Mouse (Mus musculus) lung, embryonic 14.5 days (tissue): ENCODE measurements at regions not wholly inside any gene's neighbourhood (a gene's known extent, or its start where the extent isn't known, plus 50 kb on each side); places are given as distances from the start of the nearest gene placed in this dataset.
A peak's percentile ranks its signal among the peaks of the same experiment; 100 is the strongest.

Experiments used
- ATAC-seq: fragments of 200-750 bp; cut with Nextera tagmentation; 2 replicates; pipeline ENCODE4 v1.8.0; 2017; ENCODE audit warnings: mild to moderate bottlenecking, moderate TSS enrichment, moderate library complexity; ENCODE audit not compliant: insufficient read depth
- DNase-seq: peaks from one replicate; pipeline ENCODE4 v3.0.0-alpha.2; 2015
- H3K27ac ChIP-seq: fragments of 300-500 bp; sonication (generic); 2 replicates; pipeline ENCODE4 v1.5.1; 2014; ENCODE audit warnings: low read depth, mild to moderate bottlenecking, moderate library complexity
- H3K27me3 ChIP-seq: fragments of 300-500 bp; sonication (generic); 2 replicates; pipeline ENCODE4 v1.6.1; 2014; ENCODE audit warnings: low read length, control low read depth; ENCODE audit not compliant: insufficient read depth
- H3K36me3 ChIP-seq: fragments of 300-500 bp; sonication (generic); 2 replicates; pipeline ENCODE4 v1.6.1; 2014; ENCODE audit warnings: control low read depth; ENCODE audit not compliant: insufficient read depth
- H3K4me1 ChIP-seq: fragments of 300-500 bp; sonication (generic); 2 replicates; pipeline ENCODE4 v1.6.1; 2014; ENCODE audit warnings: antibody characterized with exemption, control low read depth; ENCODE audit not compliant: insufficient read depth
- H3K4me2 ChIP-seq: fragments of 300-500 bp; sonication (generic); 2 replicates; pipeline ENCODE4 v1.6.1; 2014; ENCODE audit warnings: mild to moderate bottlenecking
- H3K4me3 ChIP-seq: fragments of 300-500 bp; sonication (generic); 2 replicates; pipeline ENCODE4 v1.5.1; 2014; ENCODE audit warnings: low read depth, low read length
- H3K9ac ChIP-seq: fragments of 300-500 bp; sonication (generic); 2 replicates; pipeline ENCODE4 v1.6.1; 2014
- H3K9me3 ChIP-seq: fragments of 300-500 bp; sonication (generic); 2 replicates; pipeline ENCODE4 v1.6.1; 2016; ENCODE audit warnings: low read depth, low read length, control low read depth
- CTCF ChIP-seq: IDR thresholded peaks from 2 replicates; pipeline ENCODE4 v1.5.1; 2016; ENCODE audit warnings: antibody characterized with exemption, low read depth
- WGBS: fragments of 180-500 bp; shearing (Covaris S2); extraction: QIAGEN DNeasy Blood & Tissue Kit; methylation state at CpG from one replicate; pipeline ENCODE4 v1.1.7; 2014; 5-methylcytosine and 5-hydroxymethylcytosine counted together

- Histone ChIP-seq H3K36me3 (no peaks in the 10 kb centered on the region), H3K27me3 (no peaks in the 10 kb centered on the region), H3K9me3 (no peaks in the 10 kb centered on the region), H3K4me2 (no peak overlapping the region), H3K9ac (no peak overlapping the region), H3K4me3 (no peak overlapping the region), H3K4me1 (no peaks in the 10 kb centered on the region), H3K27ac (no peak overlapping the region)
- DNase-seq (no peak), ATAC-seq (no peak)
- TF ChIP-seq CTCF: no peak
- WGBS: 49% methylated on average over 4 of the region's 4 CpGs
Observed at GRCm38 (mm10) chr16:8351424-8351823, 73.5 kb downstream of the Tmem114 start.

- ATAC-seq: no peak
Observed at GRCm38 (mm10) chr16:8349148-8349547, 75.8 kb downstream of the Tmem114 start.

GRCm38 (mm10) chr16:8348645-8349044 is 76.3 kb downstream of the Tmem114 start:
- no peaks in the 10 kb centered on the region for H3K36me3 ChIP-seq
- no peak overlapping the region for H3K27ac ChIP-seq
- no peak for DNase-seq
- 58% methylated on average over 5 of the region's 5 CpGs for WGBS
- no peaks in the 10 kb centered on the region for H3K4me1 ChIP-seq
- H3K9me3 ChIP-seq: no peaks in the 10 kb centered on the region
- TF ChIP-seq CTCF: no peak
- H3K4me2 ChIP-seq: no peak overlapping the region
- no peak overlapping the region for H3K4me3 ChIP-seq
- H3K9ac ChIP-seq: no peak overlapping the region
- ATAC-seq: no peak
- H3K27me3 ChIP-seq: no peaks in the 10 kb centered on the region

More at GRCm38 (mm10) chr16:8349148-8349547, 75.8 kb downstream of the Tmem114 start:
- no peaks in the 10 kb centered on the region for H3K36me3 ChIP-seq
- H3K4me1 ChIP-seq: no peaks in the 10 kb centered on the region
- no peak for TF ChIP-seq CTCF
- H3K9me3 ChIP-seq: no peaks in the 10 kb centered on the region
- no peak for DNase-seq
- H3K27me3 ChIP-seq: no peaks in the 10 kb centered on the region
- H3K9ac ChIP-seq: no peak overlapping the region
- no peak overlapping the region for H3K4me2 ChIP-seq
- H3K27ac ChIP-seq: no peak overlapping the region
- WGBS: 70% methylated on average over 3 of the region's 3 CpGs
- H3K4me3 ChIP-seq: no peak overlapping the region

GRCm38 (mm10) chr16:8345216-8345615 is 79.7 kb downstream of the Tmem114 start:
- no peaks in the 10 kb centered on the region for H3K36me3 ChIP-seq
- TF ChIP-seq CTCF: no peak
- H3K27me3 ChIP-seq: no peaks in the 10 kb centered on the region
- WGBS: 87% methylated on average over 7 of the region's 7 CpGs
- H3K9me3 ChIP-seq: no peaks in the 10 kb centered on the region
- no peak overlapping the region for H3K27ac ChIP-seq
- H3K4me3 ChIP-seq: no peak overlapping the region
- no peaks in the 10 kb centered on the region for H3K4me1 ChIP-seq
- H3K9ac ChIP-seq: no peak overlapping the region
- no peak for ATAC-seq
- no peak overlapping the region for H3K4me2 ChIP-seq
- DNase-seq: no peak

GRCm38 (mm10) chr16:8333081-8333710 is 91.7 kb downstream of the Tmem114 start:
- Histone ChIP-seq H3K4me1 (no peaks in the 10 kb centered on the region), H3K4me2 (no peak overlapping the region), H3K27ac (no peak overlapping the region), H3K36me3 (no peaks in the 10 kb centered on the region), H3K27me3 (no peaks in the 10 kb centered on the region), H3K4me3 (no peak overlapping the region), H3K9ac (no peak overlapping the region), H3K9me3 (no peaks in the 10 kb centered on the region)
- TF ChIP-seq CTCF: peak; percentile 48
- DNase-seq (peak; percentile 57), ATAC-seq (no peak)
- WGBS: 28% methylated on average over 8 of the region's 8 CpGs

GRCm38 (mm10) chr16:8311996-8312395 is 112.9 kb downstream of the Tmem114 start:
- H3K9me3 ChIP-seq: no peaks in the 10 kb centered on the region
- WGBS: 61% methylated on average over 7 of the region's 7 CpGs
- H3K4me3 ChIP-seq: no peak overlapping the region
- ATAC-seq: no peak
- no peaks in the 10 kb centered on the region for H3K36me3 ChIP-seq
- H3K9ac ChIP-seq: no peak overlapping the region
- no peak overlapping the region for H3K27ac ChIP-seq
- H3K4me2 ChIP-seq: no peak overlapping the region
- no peak for DNase-seq
- H3K4me1 ChIP-seq: no peaks in the 10 kb centered on the region
- TF ChIP-seq CTCF: no peak
- no peaks in the 10 kb centered on the region for H3K27me3 ChIP-seq

GRCm38 (mm10) chr16:8306389-8306788 is 118.5 kb downstream of the Tmem114 start:
- Histone ChIP-seq H3K4me3 (no peak overlapping the region), H3K4me2 (no peak overlapping the region), H3K36me3 (no peaks in the 10 kb centered on the region), H3K4me1 (no peaks in the 10 kb centered on the region), H3K9me3 (no peaks in the 10 kb centered on the region), H3K27me3 (no peaks in the 10 kb centered on the region), H3K9ac (no peak overlapping the region), H3K27ac (no peak overlapping the region)
- WGBS: 57% methylated on average over 8 of the region's 8 CpGs
- TF ChIP-seq CTCF: no peak
- no peak for DNase-seq
- no peak for ATAC-seq
